Mouse (Mus musculus): ENCODE results near the gene Klhl34. TPM values are rescaled to one million over a fixed set of nuclear protein-coding genes. Genes with fewer than 3 reads are reported as not detected.

Gene Klhl34
- polyA plus RNA-seq (2015; fragmentation: Nextera tagmentation; extraction: Ambion mirVana): 0.77 and 1.0 TPM in 2 replicates

GRCm38 (mm10) chrX:157818207-157818920 lies at the start of gene Klhl34:
TSS of gene Klhl34 (plus strand) at chrX:157818435.

Other genes starting within 250 kb of the Klhl34 start
- 0.14 and 1.5 TPM in 2 replicates for gene Yy2, start 249.4 kb upstream of the Klhl34 start, polyA plus RNA-seq (2015; fragmentation: Nextera tagmentation; extraction: Ambion mirVana)
- 16.9 and 17.4 TPM in 2 replicates for gene Mbtps2, start 219.7 kb upstream of the Klhl34 start, polyA plus RNA-seq (2015; fragmentation: Nextera tagmentation; extraction: Ambion mirVana)
- gene Smpx, start 119.5 kb upstream of the Klhl34 start, polyA plus RNA-seq (2015; fragmentation: Nextera tagmentation; extraction: Ambion mirVana): 0.52 and 0.72 TPM in 2 replicates
- 6.5 and 7.2 TPM in 2 replicates for gene Cnksr2, start 224.9 kb downstream of the Klhl34 start, polyA plus RNA-seq (2015; fragmentation: Nextera tagmentation; extraction: Ambion mirVana)